Mouse (Mus musculus): ENCODE data around the gene Rps11.

- TF ChIP-seq CTCF (IDR thresholded peaks at IDR 0.05): peak; percentile 29
- no peak for TF ChIP-seq EP300 (IDR thresholded peaks at IDR 0.05; ENCODE audit: insufficient read depth, low read depth, low read length)
These were observed 38.2 kb downstream of the Rps11 start for GRCm38 (mm10) chr7:45086084-45086483.
